Mouse (Mus musculus): ENCODE data around the gene Slc18a2.

DNA sequence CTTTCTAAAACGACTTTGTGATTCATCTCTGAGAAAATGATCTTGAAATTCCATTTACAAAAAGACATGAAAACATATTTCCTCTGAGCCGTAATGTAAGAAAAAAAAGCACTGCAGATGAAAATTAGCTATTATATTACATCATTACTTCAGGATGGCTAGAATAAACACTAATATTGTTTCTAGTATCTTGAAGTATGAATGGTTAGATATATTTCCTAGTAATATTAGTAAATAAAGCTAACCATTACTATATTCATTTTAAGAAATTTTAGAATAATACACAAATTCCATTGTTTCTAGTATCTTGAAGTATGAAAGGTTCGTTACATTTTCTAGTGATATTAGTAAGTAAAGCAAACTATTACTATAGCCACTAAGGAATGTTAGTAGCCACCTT is 79.2 kb downstream of the Slc18a2 start:
- TF ChIP-seq UBTF (IDR thresholded peaks at IDR 0.05; ENCODE audit: low read depth, low read length) (no peak), CHD2 (IDR thresholded peaks at IDR 0.05; ENCODE audit: low read length) (no peak), ZMIZ1 (IDR thresholded peaks at IDR 0.05; ENCODE audit: low read depth, low read length) (no peak), POLR2A (IDR thresholded peaks at IDR 0.05; ENCODE audit: low read depth, low read length) (no peak), MAX (IDR thresholded peaks at IDR 0.05; ENCODE audit: low read length) (no peak), NRF1 (IDR thresholded peaks at IDR 0.05; ENCODE audit: low read depth, low read length) (no peak), ZC3H11A (IDR thresholded peaks at IDR 0.05; ENCODE audit: low read depth, low read length) (no peak), SMC3 (IDR thresholded peaks at IDR 0.05; ENCODE audit: low read depth, low read length) (no peak)

All from CH12.LX (cell line).